Mouse (Mus musculus) retina, postnatal 7 days (tissue): Measurements from ENCODE around the gene Klhl22.
"Not testable (repeated sequence)": the region's sequence is repeated elsewhere in the genome, so short reads cannot be mapped to it uniquely, and the experiment has no call there.

Experiments
- DNase-seq: peaks from one replicate; pipeline ENCODE4 v3.0.0-alpha.2; 2012; ENCODE audit warnings: low read depth, low spot score

Gene Klhl22

DNA sequence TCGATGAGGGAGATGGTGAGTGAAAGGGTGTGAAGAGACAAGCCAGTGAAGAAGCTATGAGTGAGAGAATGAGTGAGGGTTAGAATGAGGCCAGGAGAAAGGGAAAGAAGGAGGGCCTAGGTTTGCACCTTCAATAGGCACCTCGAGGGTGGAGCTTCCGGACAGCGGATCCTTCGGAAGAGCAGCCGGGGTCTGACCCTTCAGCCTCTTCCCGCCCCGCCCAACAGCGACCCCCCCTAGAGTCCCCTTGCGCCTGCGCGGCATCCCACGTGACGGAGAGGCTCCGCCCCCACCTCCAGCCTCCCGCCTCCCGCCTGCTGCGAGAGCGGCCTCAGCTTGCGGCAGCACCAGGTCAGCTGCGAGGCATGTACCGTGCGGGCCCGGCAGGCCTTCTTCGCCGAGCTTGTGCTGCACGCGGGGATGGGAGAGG, at the start of gene Klhl22:
Gene Klhl22, plus strand, starts transcription at position 275 of the 430 bp plus-strand sequence.
- DNase-seq = peak; percentile 88

DNA sequence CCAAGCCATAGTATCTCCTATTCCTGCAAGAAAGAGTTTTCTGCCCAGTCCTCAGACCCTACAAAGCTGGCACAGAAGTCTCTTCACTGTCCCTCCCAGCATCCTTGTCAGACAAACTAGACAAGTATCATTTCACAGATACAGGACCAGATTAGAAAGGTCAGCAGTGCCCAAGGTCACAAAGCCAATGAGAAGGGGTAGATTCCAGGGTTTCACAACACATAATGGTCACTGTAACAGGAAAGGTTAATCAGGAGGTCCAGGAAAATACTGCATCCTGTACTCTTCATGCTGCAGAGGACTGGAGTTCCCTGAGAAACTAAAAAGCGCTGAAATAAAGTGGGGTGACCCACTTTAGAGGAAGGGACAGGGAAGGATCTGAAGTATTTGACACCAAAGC, 41.6 kb upstream of the Klhl22 start:
- DNase-seq = no peak

- no peak for DNase-seq
Observed at GRCm38 (mm10) chr16:17721114-17721808, 38.2 kb upstream of the Klhl22 start.

GRCm38 (mm10) chr16:17721822-17722460, 37.5 kb upstream of the Klhl22 start:
- no peak for DNase-seq

DNA sequence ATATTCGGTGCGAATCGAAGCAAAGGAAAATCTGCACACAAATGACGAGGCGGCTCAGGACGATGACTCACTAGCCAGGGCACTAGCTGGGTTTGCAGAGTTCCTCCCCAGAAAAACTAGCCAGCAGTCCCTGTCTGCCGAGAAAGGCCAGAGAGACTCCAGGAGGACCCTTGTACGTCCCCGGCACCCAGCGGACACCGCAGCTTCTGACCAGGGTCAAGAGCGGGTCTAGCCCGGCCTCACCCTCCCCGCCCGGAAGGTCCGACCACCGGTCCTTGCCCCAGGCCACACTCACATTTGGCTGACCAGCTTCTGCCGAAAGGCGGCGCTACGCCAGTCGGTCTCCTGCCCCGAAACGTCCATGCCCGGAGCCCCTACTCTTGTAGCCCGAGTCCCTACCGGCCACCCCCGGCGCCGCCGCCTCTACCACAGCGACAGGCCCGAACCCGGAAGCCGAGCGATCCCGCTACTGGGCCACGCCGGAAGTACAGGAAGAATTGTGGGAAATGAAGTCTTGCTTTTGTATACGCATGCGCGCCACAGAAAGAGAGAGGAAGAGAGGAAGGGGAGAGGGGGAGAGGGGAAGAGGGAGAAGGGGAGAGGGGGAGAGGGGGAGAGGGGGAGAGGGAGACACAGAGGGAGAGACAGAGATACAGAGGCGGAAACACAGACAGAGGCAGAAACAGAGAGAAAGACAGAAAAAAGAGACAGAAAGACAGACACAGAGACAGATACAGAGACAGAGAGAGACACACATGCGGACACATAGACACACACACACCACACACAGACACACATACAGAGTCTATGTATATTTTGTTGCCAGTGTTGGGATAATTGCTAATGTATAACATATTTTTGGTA, 36.7 kb upstream of the Klhl22 start:
- DNase-seq = peak; percentile 78

GRCm38 (mm10) chr16:17723325-17723626, 36.1 kb upstream of the Klhl22 start:
- no peak for DNase-seq

- DNase-seq = no peak
Observed at GRCm38 (mm10) chr16:17724448-17724847, 35.0 kb upstream of the Klhl22 start.

GRCm38 (mm10) chr16:17727179-17727861, 32.1 kb upstream of the Klhl22 start:
- peak; percentile 49 for DNase-seq

DNA sequence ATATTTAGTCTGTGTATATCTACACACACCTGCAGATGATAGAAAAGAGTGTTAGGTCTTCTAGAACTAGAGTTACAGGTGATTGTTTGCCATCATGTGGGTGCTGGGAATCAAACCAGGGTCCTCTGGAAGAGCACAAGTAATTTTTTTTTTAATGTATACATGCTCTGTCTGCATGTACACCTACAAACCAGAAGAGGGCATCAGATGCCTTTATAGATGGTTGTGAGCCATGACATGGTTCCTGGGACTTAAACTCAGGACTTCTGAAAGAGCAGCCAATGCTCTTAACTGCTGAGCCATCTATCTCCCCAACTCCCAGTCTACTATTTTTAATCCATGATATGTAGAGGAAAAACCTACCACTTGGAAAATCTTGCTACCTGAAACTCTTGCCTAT, 29.4 kb upstream of the Klhl22 start:
- DNase-seq = no peak

DNA sequence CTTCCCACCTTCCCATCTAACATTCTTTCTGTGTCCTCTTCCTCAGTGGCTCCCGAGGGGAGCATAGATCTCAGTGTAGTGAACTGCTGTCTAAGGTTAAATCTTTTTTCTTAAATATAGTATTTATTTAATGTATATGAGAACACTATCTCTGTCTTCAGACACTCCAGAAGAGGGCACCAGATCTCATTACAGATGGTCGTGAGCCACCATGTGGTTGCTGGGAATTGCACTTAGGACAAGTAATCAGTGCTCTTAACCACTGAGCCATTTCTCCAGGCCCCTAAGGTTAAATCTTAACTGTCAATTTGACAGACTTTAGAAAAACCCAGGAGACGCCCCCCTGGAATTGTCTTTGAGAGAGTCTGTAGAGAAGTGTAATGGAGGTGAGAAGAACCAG, 27.4 kb upstream of the Klhl22 start:
- no peak for DNase-seq

- no peak for DNase-seq
Observed at GRCm38 (mm10) chr16:17732431-17732830, 27.0 kb upstream of the Klhl22 start.

GRCm38 (mm10) chr16:17732841-17733340, 26.5 kb upstream of the Klhl22 start, which contains the start of gene Med15:
Gene Med15, minus strand, starts transcription at chr16:17732891.
- DNase-seq = no peak

DNA sequence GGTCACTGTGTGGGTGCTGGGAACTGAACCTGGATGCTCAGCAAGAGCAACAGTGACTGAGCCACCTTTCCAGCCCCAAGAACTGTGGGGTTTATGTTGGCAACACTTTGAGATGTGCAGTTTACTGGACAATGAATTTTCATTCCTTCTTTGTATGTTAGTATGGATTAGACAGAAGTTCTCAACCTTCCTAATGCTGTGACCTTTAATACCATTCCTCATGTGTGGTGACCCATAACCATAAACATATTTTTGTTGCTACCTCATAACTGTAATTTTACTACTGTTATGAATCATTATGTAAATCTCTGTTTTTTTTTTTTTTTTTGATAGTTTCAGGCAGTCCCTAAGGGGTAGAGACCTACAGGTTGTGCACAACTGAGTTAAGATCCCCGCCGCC, 25.8 kb upstream of the Klhl22 start:
- no peak for DNase-seq

GRCm38 (mm10) chr16:17734872-17735271, 24.5 kb upstream of the Klhl22 start:
- DNase-seq = not testable (repeated sequence)

DNA sequence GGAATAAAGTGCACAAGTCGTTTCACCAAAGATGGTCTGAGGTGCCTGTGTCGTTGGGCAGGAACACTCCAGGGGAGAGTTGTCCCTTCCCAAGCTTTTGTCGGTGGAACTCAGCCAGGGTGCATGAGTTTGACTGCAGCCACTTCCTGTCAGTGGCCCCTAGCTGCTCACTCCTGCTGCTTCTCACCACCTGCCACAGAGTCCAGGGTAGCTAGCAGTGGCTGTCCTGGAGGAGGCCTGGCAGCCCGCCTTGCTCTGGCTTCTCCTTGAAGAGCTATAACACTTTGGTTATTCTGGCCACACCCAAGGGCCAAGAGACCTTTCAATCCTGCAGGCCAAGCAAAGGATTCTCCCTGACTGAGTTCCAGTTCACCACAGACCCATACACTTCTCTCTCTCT, 23.3 kb upstream of the Klhl22 start:
- no peak for DNase-seq

- DNase-seq = no peak
Observed at GRCm38 (mm10) chr16:17740080-17740479, 19.3 kb upstream of the Klhl22 start.

DNA sequence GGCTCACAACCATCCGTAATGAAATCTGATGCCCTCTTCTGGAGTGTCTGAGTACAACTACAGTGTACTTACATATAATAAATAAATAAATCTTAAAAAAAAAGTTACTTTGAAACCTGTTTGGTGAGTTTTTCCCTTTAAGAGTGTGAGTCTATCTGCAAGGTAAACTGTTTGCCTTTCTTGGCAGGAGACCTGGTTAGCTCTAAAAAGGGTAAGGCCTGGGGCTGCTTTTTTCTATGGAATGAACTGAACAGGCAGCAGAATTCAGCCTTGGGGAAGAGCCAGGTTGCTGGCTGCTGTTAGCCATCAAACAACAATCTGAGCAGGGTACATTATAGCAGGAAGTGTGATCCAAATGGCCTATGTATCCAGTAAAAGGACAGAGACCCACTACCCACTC, 16.6 kb upstream of the Klhl22 start:
- no peak for DNase-seq

GRCm38 (mm10) chr16:17743279-17743678, 16.1 kb upstream of the Klhl22 start:
- no peak for DNase-seq

GRCm38 (mm10) chr16:17744536-17744935, 14.9 kb upstream of the Klhl22 start:
- DNase-seq = peak; percentile 66

- DNase-seq = no peak
Observed at GRCm38 (mm10) chr16:17745067-17745466, 14.4 kb upstream of the Klhl22 start.

DNA sequence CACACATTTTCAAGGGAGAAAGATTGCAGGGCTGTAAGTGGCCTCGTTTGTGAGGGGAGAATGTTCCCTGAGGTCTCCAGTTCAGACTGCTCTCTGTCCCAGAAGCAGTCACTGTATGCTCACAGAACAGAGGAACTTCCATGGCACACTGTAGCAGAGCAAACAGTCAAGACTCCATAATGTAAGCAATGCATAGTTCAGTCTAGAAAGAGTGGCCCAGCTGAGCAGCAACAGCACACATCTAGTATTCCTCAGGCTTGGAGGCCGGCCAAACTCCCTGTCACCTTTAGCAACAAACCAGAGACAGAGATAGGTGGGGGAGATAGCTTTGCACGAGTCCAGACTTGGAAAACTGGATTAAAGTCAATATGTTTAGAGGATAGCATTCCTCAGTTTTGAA, 6.4 kb upstream of the Klhl22 start:
- no peak for DNase-seq

DNA sequence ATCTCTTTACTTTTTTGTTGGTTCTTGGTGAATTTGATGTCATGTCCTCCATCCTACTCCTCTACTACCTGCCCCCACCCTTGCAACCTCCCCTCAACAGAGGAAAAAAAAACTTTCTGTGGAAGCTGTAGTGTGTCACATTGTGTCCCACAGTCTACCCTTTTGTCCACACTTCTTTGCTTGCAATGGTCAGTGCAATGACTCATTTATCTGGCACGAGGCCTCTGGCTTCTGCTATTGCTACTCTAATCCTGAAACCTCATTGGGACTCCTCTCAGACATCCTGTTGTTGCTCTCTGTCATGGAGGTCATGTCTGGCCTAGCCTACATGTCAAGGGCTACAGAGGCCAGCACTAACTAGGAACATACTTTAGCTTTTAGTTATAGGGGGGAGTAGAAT, 5.7 kb upstream of the Klhl22 start:
- DNase-seq = no peak
